Mouse (Mus musculus) myocyte (in vitro differentiated cells): ENCODE measurements around the gene Zfp367. TPM values are rescaled to one million over a fixed set of nuclear protein-coding genes. Genes with fewer than 3 reads are reported as not detected.

Experiments
- H3K27me3 ChIP-seq: one replicate; pipeline ENCODE4 v1.6.1; 2011; ENCODE audit not compliant: control insufficient read depth, insufficient read depth, insufficient read length
- H3K36me3 ChIP-seq: one replicate; pipeline ENCODE4 v1.6.1; 2011; ENCODE audit not compliant: control insufficient read depth, insufficient read depth
- H3K4me2 ChIP-seq: one replicate; pipeline ENCODE4 v1.6.1; 2011; ENCODE audit warnings: low read depth, control low read depth
- H3K4me3 ChIP-seq: one replicate; pipeline ENCODE4 v1.5.1; 2011; ENCODE audit warnings: mild to moderate bottlenecking, control low read depth, moderate library complexity
- H3K79me2 ChIP-seq: one replicate; pipeline ENCODE4 v1.6.1; 2011; ENCODE audit not compliant: control insufficient read depth, insufficient read depth
- H3ac ChIP-seq: one replicate; pipeline ENCODE4 v1.6.1; 2011; ENCODE audit not compliant: control insufficient read depth, insufficient read length
- CEBPB ChIP-seq: IDR thresholded peaks from 2 replicates; pipeline ENCODE4 v1.6.1; 2011; ENCODE audit warnings: mild to moderate bottlenecking, moderate library complexity; ENCODE audit not compliant: poor library complexity, insufficient read depth, severe bottlenecking
- E2F4 ChIP-seq: IDR thresholded peaks from one replicate; pipeline ENCODE4 v1.6.1; 2011; ENCODE audit warnings: mild to moderate bottlenecking, control low read depth, moderate library complexity; ENCODE audit not compliant: insufficient read depth
- MAX ChIP-seq: IDR thresholded peaks from one replicate; pipeline ENCODE4 v1.6.1; 2011; ENCODE audit warnings: low read depth, mild to moderate bottlenecking, control low read depth
- MYOD1 ChIP-seq, 3 experiments: IDR thresholded peaks; one replicate each; pipeline ENCODE4 v1.6.1; 2011; ENCODE audit warnings: control low read depth in 2 of 3, low read depth in 2 of 3, mild to moderate bottlenecking in 2 of 3, moderate library complexity in 1 of 3; ENCODE audit not compliant: insufficient read length in 2 of 3, control insufficient read depth in 1 of 3
- MYOG ChIP-seq, 3 experiments: IDR thresholded peaks; one replicate each; pipeline ENCODE4 v1.6.1; 2011; ENCODE audit warnings: control low read depth in 2 of 3, low read depth in 2 of 3, mild to moderate bottlenecking in 2 of 3; ENCODE audit not compliant: insufficient read length in 2 of 3, control insufficient read depth in 1 of 3, insufficient read depth in 1 of 3
- POLR2A ChIP-seq: IDR thresholded peaks from one replicate; pipeline ENCODE4 v1.6.1; 2011; ENCODE audit warnings: low read depth, mild to moderate bottlenecking, control low read depth, moderate library complexity; ENCODE audit not compliant: insufficient read length
- POLR2AphosphoS2 ChIP-seq: IDR thresholded peaks from one replicate; pipeline ENCODE4 v1.6.1; 2011; ENCODE audit warnings: low read depth, control low read depth; ENCODE audit not compliant: insufficient read length
- REST ChIP-seq: IDR thresholded peaks from one replicate; pipeline ENCODE4 v1.6.1; 2011; ENCODE audit warnings: mild to moderate bottlenecking, control low read depth, moderate library complexity; ENCODE audit not compliant: insufficient read depth, insufficient read length
- SRF ChIP-seq: IDR thresholded peaks from one replicate; pipeline ENCODE4 v1.6.1; 2011; ENCODE audit warnings: low read depth; ENCODE audit not compliant: control insufficient read depth, insufficient read length
- TCF12 ChIP-seq: IDR thresholded peaks from one replicate; pipeline ENCODE4 v1.6.1; 2011; ENCODE audit warnings: mild to moderate bottlenecking, control low read depth; ENCODE audit not compliant: poor library complexity, insufficient read depth, severe bottlenecking
- TCF3 ChIP-seq: IDR thresholded peaks from one replicate; pipeline ENCODE4 v1.6.1; 2011; ENCODE audit warnings: low read depth, control low read depth; ENCODE audit not compliant: insufficient read length
- USF1 ChIP-seq: IDR thresholded peaks from one replicate; pipeline ENCODE4 v1.6.1; 2011; ENCODE audit warnings: low read depth, mild to moderate bottlenecking, control low read depth, moderate library complexity
- polyA plus RNA-seq: library from polyadenylated mRNA; unstranded; fragments of >200 nt; fragmentation: generic; extraction: Trizol; gene quantifications from one replicate; pipeline ENCODE4 v1.2.1, GENCODE M21; 2012; ENCODE audit warnings: missing spikeins

Gene Zfp367
- polyA plus RNA-seq, 1 experiment, result 3.0 TPM

DNA sequence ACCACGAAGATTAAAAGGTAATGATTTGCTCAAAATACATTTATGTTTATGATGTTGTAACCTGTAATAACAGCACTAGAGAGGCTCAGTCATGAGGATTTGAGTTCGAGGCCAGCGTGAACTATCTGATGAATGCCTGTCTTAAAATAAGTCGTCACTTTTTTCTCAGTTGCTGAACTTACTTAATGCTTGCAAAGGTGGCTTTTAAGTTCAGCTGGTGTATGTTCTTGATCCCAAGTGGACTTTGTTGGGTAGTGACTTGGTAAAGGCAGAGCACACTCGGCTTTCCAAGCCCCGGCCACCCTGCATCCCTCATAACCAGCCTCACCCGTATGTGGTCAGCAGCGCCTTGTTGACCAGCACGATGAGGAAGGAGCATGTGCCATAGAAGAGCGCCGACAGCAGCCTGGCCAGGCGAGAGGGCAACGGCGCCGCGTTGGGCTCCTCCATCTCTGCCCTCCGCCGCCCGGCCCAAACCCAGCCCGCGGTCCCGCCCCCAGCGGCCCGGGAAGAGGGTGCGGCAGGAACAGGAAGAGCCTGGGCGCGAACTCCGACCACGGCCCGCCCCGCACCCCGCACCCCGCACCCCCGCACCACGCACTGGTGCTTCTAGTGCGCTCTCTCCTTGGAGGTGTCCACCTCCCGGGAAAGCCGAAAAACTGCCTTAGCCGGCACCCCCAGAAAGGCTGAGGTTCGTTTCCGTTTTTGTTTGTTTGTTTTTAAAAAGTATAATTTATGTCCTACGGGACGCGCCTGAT lies 24.0 kb downstream of the Zfp367 start, which contains the start of gene Slc35d2:
TSS of gene Slc35d2 (minus strand) at position 511 of the 758 bp plus-strand sequence.
- TF ChIP-seq MAX (no peak), TCF3 (no peak), CEBPB (no peak), POLR2AphosphoS2 (peak; percentile 88), MYOD1 (IDR thresholded peaks at IDR 0.05; ENCODE audit: control insufficient read depth in 1 of 3, insufficient read length in 2 of 3, low read depth in 2 of 3) (no peak), POLR2A (peak; percentile 85), SRF (no peak), TCF12 (no peak), USF1 (no peak), MYOG (IDR thresholded peaks at IDR 0.05; ENCODE audit: control insufficient read depth in 1 of 3, insufficient read depth in 1 of 3, insufficient read length in 2 of 3, low read depth in 2 of 3) (no peak)
- H3ac ChIP-seq, result no peak within 1 kb of the TSS

GRCm38 (mm10) chr13:64126316-64126715 lies 26.7 kb downstream of the Zfp367 start:
- Histone ChIP-seq H3K27me3 (no peaks in the 10 kb centered on the region), H3K4me3 (no peak overlapping the region), H3ac (no peak overlapping the region), H3K4me2 (no peak overlapping the region), H3K79me2 (no peaks in the 10 kb centered on the region), H3K36me3 (no peaks in the 10 kb centered on the region)
- no peak for TF ChIP-seq TCF12
- no peak for TF ChIP-seq MAX
- no peak for TF ChIP-seq TCF3
- TF ChIP-seq SRF, result no peak

More for the DNA sequence above, 24.0 kb downstream of the Zfp367 start, which contains the start of gene Slc35d2:
- H3K79me2 ChIP-seq, result no peaks in the 10 kb centered on the region
- H3K36me3 ChIP-seq, result no peaks in the 10 kb centered on the region
- peak within 1 kb of the TSS; percentile 50 for H3K4me3 ChIP-seq
- H3K27me3 ChIP-seq, result no peaks in the 10 kb centered on the region
- peak within 1 kb of the TSS; percentile 85 for H3K4me2 ChIP-seq

- TF ChIP-seq E2F4 (no peak), POLR2A (no peak), MYOD1 (IDR thresholded peaks at IDR 0.05; ENCODE audit: control insufficient read depth in 1 of 3, insufficient read length in 2 of 3, low read depth in 2 of 3) (no peak), TCF3 (no peak), USF1 (no peak), POLR2AphosphoS2 (no peak), MAX (no peak), REST (no peak), TCF12 (no peak), MYOG (IDR thresholded peaks at IDR 0.05; ENCODE audit: control insufficient read depth in 1 of 3, insufficient read depth in 1 of 3, insufficient read length in 2 of 3, low read depth in 2 of 3) (no peak)
- no peaks in the 10 kb centered on the region for H3K79me2 ChIP-seq
- no peak overlapping the region for H3K4me3 ChIP-seq
- no peaks in the 10 kb centered on the region for H3K27me3 ChIP-seq
- no peaks in the 10 kb centered on the region for H3K36me3 ChIP-seq
- no peak overlapping the region for H3ac ChIP-seq
- no peak overlapping the region for H3K4me2 ChIP-seq
These were observed 28.1 kb downstream of the Zfp367 start for GRCm38 (mm10) chr13:64124886-64125285.

DNA sequence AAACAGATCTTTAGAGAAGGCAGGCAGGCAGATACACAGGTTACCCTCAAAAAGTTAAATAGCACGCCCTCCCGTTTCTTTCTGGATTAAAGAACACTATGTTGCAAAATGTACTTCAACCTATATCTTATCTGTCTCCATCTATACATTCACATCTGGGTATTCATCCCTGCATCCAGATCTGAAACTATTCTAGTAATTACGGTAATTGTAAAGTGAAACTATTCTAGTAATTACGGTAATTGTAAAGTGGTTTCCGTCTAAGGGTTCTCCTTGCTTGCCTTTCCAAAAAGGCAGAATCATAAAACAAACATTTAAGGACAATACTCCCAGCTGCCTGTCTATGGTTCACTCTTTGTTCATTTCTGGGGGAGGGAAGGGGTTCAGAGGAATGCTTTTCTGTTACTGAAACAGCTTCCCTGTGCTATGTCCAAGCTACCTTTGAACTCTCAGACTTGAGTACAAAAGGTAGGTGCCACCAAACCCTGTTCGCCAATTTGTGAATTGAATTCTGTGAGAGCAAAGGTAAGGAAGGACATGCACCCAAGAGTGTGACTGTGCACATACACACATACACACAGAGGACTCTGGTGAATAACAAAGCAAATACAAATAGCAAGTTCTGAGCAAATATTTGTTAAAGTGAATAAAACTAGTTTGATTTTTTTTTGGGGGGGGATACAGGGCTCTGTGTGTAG lies 29.4 kb downstream of the Zfp367 start:
- Histone ChIP-seq H3K36me3 (no peaks in the 10 kb centered on the region), H3K79me2 (no peaks in the 10 kb centered on the region), H3K27me3 (no peaks in the 10 kb centered on the region), H3K4me3 (no peak overlapping the region), H3ac (no peak overlapping the region), H3K4me2 (no peak overlapping the region)
- TF ChIP-seq MAX, result no peak
- no peak for TF ChIP-seq REST

- no peak overlapping the region for H3K4me2 ChIP-seq
- H3ac ChIP-seq, result no peak overlapping the region
- no peaks in the 10 kb centered on the region for H3K79me2 ChIP-seq
- H3K27me3 ChIP-seq, result no peaks in the 10 kb centered on the region
- no peak overlapping the region for H3K4me3 ChIP-seq
- TF ChIP-seq MAX, result no peak
- no peak for TF ChIP-seq E2F4
- no peak for TF ChIP-seq TCF12
- TF ChIP-seq TCF3, result no peak
- TF ChIP-seq POLR2A, result no peak
- no peaks in the 10 kb centered on the region for H3K36me3 ChIP-seq
These were observed 32.2 kb downstream of the Zfp367 start for GRCm38 (mm10) chr13:64120760-64121159.
